Mouse (Mus musculus) heart, postnatal 0 days (tissue): Measurements from ENCODE around the gene Ptbp1. TPM values are rescaled to one million over a fixed set of nuclear protein-coding genes. Genes with fewer than 3 reads are reported as not detected.

Experiments
- ATAC-seq: fragments of 200-750 bp; cut with Nextera tagmentation; 2 replicates; pipeline ENCODE4 v1.8.0; 2017; ENCODE audit warnings: low read depth, moderate number of reproducible peaks, moderate library complexity; ENCODE audit not compliant: insufficient read depth
- DNase-seq: peaks from one replicate; pipeline ENCODE4 v3.0.0-alpha.2; 2016; ENCODE audit warnings: low spot score
- H3K27ac ChIP-seq: fragments of 300-500 bp; sonication (generic); 2 replicates; pipeline ENCODE4 v1.5.1; 2014; ENCODE audit warnings: low read depth, mild to moderate bottlenecking
- H3K27me3 ChIP-seq: fragments of 300-500 bp; sonication (generic); 2 replicates; pipeline ENCODE4 v1.6.1; 2014; ENCODE audit warnings: low read length, mixed read lengths; ENCODE audit not compliant: control insufficient read depth, insufficient read depth
- H3K36me3 ChIP-seq: fragments of 300-500 bp; sonication (generic); replicated peaks from 2 replicates; pipeline ENCODE4 v1.6.1; 2014; ENCODE audit warnings: low read length, mixed read lengths; ENCODE audit not compliant: control insufficient read depth, insufficient read depth
- H3K4me1 ChIP-seq: fragments of 300-500 bp; sonication (generic); 2 replicates; pipeline ENCODE4 v1.6.1; 2014; ENCODE audit warnings: antibody characterized with exemption; ENCODE audit not compliant: control insufficient read depth, insufficient read depth
- H3K4me2 ChIP-seq: fragments of 300-500 bp; sonication (generic); 2 replicates; pipeline ENCODE4 v1.6.1; 2014; ENCODE audit warnings: low read depth, mild to moderate bottlenecking, low read length, moderate library complexity
- H3K4me3 ChIP-seq: fragments of 300-500 bp; sonication (generic); 2 replicates; pipeline ENCODE4 v1.5.1; 2014; ENCODE audit warnings: low read depth, low read length
- H3K9ac ChIP-seq: fragments of 300-500 bp; sonication (generic); replicated peaks from 2 replicates; pipeline ENCODE4 v1.6.1; 2014; ENCODE audit warnings: low read depth, low read length, mixed read lengths
- H3K9me3 ChIP-seq: fragments of 300-500 bp; sonication (generic); replicated peaks from 2 replicates; pipeline ENCODE4 v1.6.1; 2016; ENCODE audit warnings: low read length; ENCODE audit not compliant: control insufficient read depth
- CTCF ChIP-seq: IDR thresholded peaks from 2 replicates; pipeline ENCODE4 v1.5.1; 2016; ENCODE audit warnings: antibody characterized with exemption, control low read depth, low read depth
- EP300 ChIP-seq: IDR thresholded peaks from 2 replicates; pipeline ENCODE4 v1.6.1; 2016; ENCODE audit warnings: antibody characterized with exemption, low read depth
- WGBS: fragments of 180-500 bp; shearing (Covaris S2); extraction: QIAGEN DNeasy Blood & Tissue Kit; methylation state at CpG from one replicate; pipeline ENCODE4 v1.1.7; 2014; 5-methylcytosine and 5-hydroxymethylcytosine counted together
- polyA plus RNA-seq: library from polyadenylated mRNA; unstranded; fragments of >200 nt; fragmentation: Nextera tagmentation; extraction: Ambion mirVana; gene quantifications from 2 replicates; pipeline ENCODE4 v1.2.1, GENCODE M21; 2015
- total RNA-seq: library from RNA; depleted of rRNA; stranded (reverse); fragments of >200 nt; gene quantifications from 2 replicates; pipeline ENCODE4 v1.2.3, GENCODE M21; 2014; ENCODE audit warnings: low replicate concordance

Ptbp1 gene
- total and polyA plus RNA-seq, 2 experiments from 2014 or later, result 40.4 to 186 TPM

DNA sequence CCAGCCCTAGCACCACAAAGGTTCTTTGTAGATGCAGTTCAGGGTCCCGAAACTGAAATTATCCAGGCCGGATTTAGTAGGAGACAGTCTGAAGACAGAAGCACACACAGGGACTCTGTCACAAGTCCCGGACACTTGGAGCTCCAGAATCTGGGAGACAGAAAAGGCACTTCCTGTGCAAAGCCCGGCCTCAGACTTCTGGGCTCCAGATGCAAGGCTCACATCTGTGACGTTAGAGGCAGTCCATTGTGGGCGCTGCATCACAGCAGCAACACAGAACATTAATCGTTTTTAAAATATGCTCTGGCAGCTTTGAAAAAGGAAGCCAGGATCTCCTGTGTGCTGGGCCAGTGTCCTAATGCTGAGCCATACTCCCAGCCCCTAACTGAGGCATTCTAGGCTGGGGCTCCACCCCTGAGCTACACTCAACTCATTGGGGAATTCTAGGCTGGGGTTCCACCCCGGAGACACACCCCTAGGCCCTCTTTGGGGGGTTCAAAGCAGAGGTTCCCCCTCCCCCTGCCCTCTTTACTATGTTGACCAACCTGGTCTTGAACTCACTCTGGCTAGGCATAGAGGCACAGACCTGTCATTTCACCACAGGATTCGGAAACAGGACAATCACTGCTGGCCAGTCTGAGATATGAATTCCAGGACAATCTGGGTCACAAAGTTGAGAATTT, 2.0 kb upstream of the Ptbp1 start:
- ATAC-seq, result no peak
- TF ChIP-seq EP300, result no peak
- Histone ChIP-seq H3K36me3 (peaks cover 5% of the 10 kb centered on the region; the same call in 1 of the 2 replicates), H3K4me2 (peak overlapping the region; percentile 83), H3K4me1 (peaks cover 31% of the 10 kb centered on the region), H3K27ac (peak overlapping the region; percentile 100), H3K27me3 (no peaks in the 10 kb centered on the region), H3K4me3 (peak overlapping the region; percentile 45; the same call in 1 of the 2 replicates), H3K9ac (peak overlapping the region; percentile 59), H3K9me3 (no peaks in the 10 kb centered on the region)
- DNase-seq, result peak; percentile 55
- WGBS, result 41% methylated on average over 9 of the region's 9 CpGs

GRCm38 (mm10) chr10:79852827-79853226, 1.4 kb upstream of the Ptbp1 start:
- WGBS, result 25% methylated on average over 8 of the region's 8 CpGs
- H3K4me1 ChIP-seq, result peaks cover 37% of the 10 kb centered on the region

DNA sequence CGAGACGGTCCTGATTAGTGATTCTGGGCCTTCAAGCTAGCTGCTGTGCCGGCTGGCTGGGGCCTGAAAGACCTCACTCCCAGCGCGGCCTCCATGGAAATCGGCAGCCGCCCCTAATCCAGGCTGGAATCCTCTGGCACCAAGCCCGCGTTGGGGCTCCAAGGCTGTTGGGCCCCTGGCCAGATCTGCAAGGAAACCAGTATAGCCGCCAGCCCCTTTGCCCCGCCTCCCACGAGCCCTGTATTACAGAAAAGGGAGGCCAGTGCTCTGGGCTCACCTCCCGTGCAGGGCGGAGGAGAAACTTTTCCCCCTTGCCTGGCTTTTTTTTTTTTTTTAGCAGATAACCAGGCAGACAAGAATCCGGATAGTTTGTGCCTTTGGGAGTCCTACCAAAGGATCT, 835 bp upstream of the Ptbp1 start:
- DNase-seq (peak; percentile 94), ATAC-seq (peak; percentile 55)
- TF ChIP-seq EP300, result peak; percentile 59; the same call in 1 of the 2 replicates
- peak; percentile 11; the same call in 1 of the 2 replicates for TF ChIP-seq CTCF
- WGBS, result under 1% methylated on average over 15 of the region's 15 CpGs
- Histone ChIP-seq H3K4me3 (peak overlapping the region; percentile 45), H3K9me3 (no peaks in the 10 kb centered on the region), H3K9ac (peak overlapping the region; percentile 59), H3K36me3 (peaks cover 10% of the 10 kb centered on the region; the same call in 1 of the 2 replicates), H3K27ac (peak overlapping the region; percentile 100), H3K4me1 (peaks cover 43% of the 10 kb centered on the region), H3K27me3 (no peaks in the 10 kb centered on the region), H3K4me2 (peak overlapping the region; percentile 83)

More at GRCm38 (mm10) chr10:79852827-79853226, 1.4 kb upstream of the Ptbp1 start:
- H3K9ac ChIP-seq, result peak overlapping the region; percentile 59
- ATAC-seq, result no peak
- H3K27ac ChIP-seq, result peak overlapping the region; percentile 100
- TF ChIP-seq CTCF (no peak), EP300 (no peak)
- H3K4me2 ChIP-seq, result peak overlapping the region; percentile 83
- no peaks in the 10 kb centered on the region for H3K27me3 ChIP-seq
- H3K9me3 ChIP-seq, result no peaks in the 10 kb centered on the region
- H3K4me3 ChIP-seq, result peak overlapping the region; percentile 45
- DNase-seq, result no peak
- H3K36me3 ChIP-seq, result peaks cover 8% of the 10 kb centered on the region; the same call in 1 of the 2 replicates

DNA sequence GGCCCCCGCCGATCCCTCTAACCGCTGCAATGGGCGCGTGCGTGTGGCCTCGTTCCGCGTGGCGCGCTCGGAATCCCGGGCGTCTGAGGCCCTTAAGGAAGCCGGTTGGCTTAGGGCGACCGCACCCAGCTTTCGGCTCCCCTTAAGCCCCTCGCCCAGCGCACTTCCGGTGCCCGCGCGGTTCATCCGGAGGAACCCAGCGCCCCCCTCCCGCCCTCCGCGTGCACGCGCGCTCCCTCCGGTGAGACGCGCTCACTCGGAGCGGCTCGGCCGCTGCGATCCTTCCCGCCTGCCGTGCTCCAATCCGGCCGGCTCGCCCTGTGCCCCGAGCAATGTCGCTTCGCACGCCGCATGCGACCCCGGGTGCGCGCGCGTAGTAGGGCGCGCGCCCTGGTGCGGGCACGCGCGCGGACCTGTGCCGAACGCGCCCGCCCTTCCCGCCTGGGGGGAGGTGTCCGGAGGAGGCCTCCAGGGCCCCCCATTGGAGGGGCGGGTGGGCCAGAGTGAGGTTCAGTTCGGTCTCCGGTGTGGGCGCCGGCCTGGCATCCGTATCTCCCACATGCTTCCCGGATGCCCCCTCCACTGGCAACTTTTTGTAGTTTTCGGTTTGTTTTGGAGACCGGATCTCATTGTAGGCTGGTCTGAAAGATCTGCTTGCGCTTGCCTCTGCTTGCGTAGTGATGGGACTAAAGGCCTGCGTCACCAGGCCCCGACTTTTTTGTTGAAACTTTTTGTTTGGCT, 744 bp downstream of the Ptbp1 start:
- H3K4me2 ChIP-seq, result peak overlapping the region; percentile 90
- 1% methylated on average over 79 of the region's 83 CpGs for WGBS

GRCm38 (mm10) chr10:79855558-79856184, 1.4 kb downstream of the Ptbp1 start:
- H3K4me1 ChIP-seq, result peaks cover 55% of the 10 kb centered on the region
- WGBS, result under 1% methylated on average over 10 of the region's 10 CpGs
- H3K27ac ChIP-seq, result peak overlapping the region; percentile 100
- peak overlapping the region; percentile 98 for H3K4me3 ChIP-seq
- no peaks in the 10 kb centered on the region for H3K9me3 ChIP-seq
- peak overlapping the region; percentile 90 for H3K4me2 ChIP-seq
- no peak for ATAC-seq
- H3K36me3 ChIP-seq, result peaks cover 33% of the 10 kb centered on the region
- TF ChIP-seq EP300 (no peak), CTCF (no peak)
- H3K9ac ChIP-seq, result peak overlapping the region; percentile 98
- no peak for DNase-seq
- no peaks in the 10 kb centered on the region for H3K27me3 ChIP-seq

More for the DNA sequence above, 744 bp downstream of the Ptbp1 start:
- no peak for TF ChIP-seq EP300
- no peak for TF ChIP-seq CTCF
- Histone ChIP-seq H3K4me3 (peak overlapping the region; percentile 98), H3K27ac (peak overlapping the region; percentile 100), H3K9ac (peak overlapping the region; percentile 98), H3K9me3 (no peaks in the 10 kb centered on the region), H3K4me1 (peaks cover 55% of the 10 kb centered on the region), H3K27me3 (no peaks in the 10 kb centered on the region), H3K36me3 (peaks cover 26% of the 10 kb centered on the region)
- peak; percentile 47 for DNase-seq
- ATAC-seq, result peak; percentile 8; the same call in 1 of the 2 replicates
